Mouse (Mus musculus): ENCODE data around the gene Dnajb9. TPM values are rescaled to one million over a fixed set of nuclear protein-coding genes. Genes with fewer than 3 reads are reported as not detected.

Dnajb9 gene
- polyA plus RNA-seq (2014; fragmentation: Illumina TruSeq; extraction: RNeasy Lipid Tissue Mini Kit (QIAGEN cat#74804); ENCODE audit: insufficient read depth, low read depth, low replicate concordance), result 40.3 TPM

GRCm38 (mm10) chr12:44209824-44210752 lies at the start of gene Dnajb9:
Dnajb9 (minus strand) TSS chr12:44210326.

GRCm38 (mm10) chr12:44221070-44221469 lies 10.9 kb upstream of the Dnajb9 start, which contains the start of gene Pnpla8:
Pnpla8 (plus strand) TSS chr12:44221370.

Other genes with a start within 250 kb of the Dnajb9 start
- 38.6 TPM for gene Pnpla8, start 11.0 kb upstream of the Dnajb9 start, polyA plus RNA-seq (2014; fragmentation: Illumina TruSeq; extraction: RNeasy Lipid Tissue Mini Kit (QIAGEN cat#74804); ENCODE audit: insufficient read depth, low read depth, low replicate concordance)
- gene Nrcam, start 118.6 kb upstream of the Dnajb9 start, polyA plus RNA-seq (2014; fragmentation: Illumina TruSeq; extraction: RNeasy Lipid Tissue Mini Kit (QIAGEN cat#74804); ENCODE audit: insufficient read depth, low read depth, low replicate concordance), result 5.0 TPM

Data from lung, adult 10 weeks (tissue).